Mouse (Mus musculus) stomach, embryonic 16.5 days (tissue): ENCODE measurements around the gene Gm13691. TPM values are rescaled to one million over a fixed set of nuclear protein-coding genes. Genes with fewer than 3 reads are reported as not detected.

Source experiments
- polyA plus RNA-seq: library from polyadenylated mRNA; unstranded; fragments of >200 nt; fragmentation: Nextera tagmentation; extraction: Ambion mirVana; gene quantifications from 2 replicates; pipeline ENCODE4 v1.2.1, GENCODE M21; 2015

Gene Gm13691
- polyA plus RNA-seq, 1 experiment from 2014 or later: not detected

Other genes with a start within 250 kb of the Gm13691 start
- 12.2 and 13.0 TPM in 2 replicates for gene Fam171b, start 177.9 kb upstream of the Gm13691 start, polyA plus RNA-seq
- gene Zswim2, start 49.3 kb upstream of the Gm13691 start, polyA plus RNA-seq: not detected in 2 replicates
- gene Gm13698, start 34.9 kb upstream of the Gm13691 start, polyA plus RNA-seq: not detected in 2 replicates
- gene Gm13693, start 29.1 kb upstream of the Gm13691 start, polyA plus RNA-seq: not detected in 2 replicates
- not detected in 2 replicates for gene Gm13695, start 23.2 kb upstream of the Gm13691 start, polyA plus RNA-seq
- not detected in 2 replicates for gene Gm13696, start 17.4 kb upstream of the Gm13691 start, polyA plus RNA-seq
- gene Gm13694, start 11.6 kb upstream of the Gm13691 start, polyA plus RNA-seq: not detected in 2 replicates
- not detected in 2 replicates for gene Gm13697, start 5.8 kb upstream of the Gm13691 start, polyA plus RNA-seq